ENCODE assay signal across 17 mouse cellular contexts in the genomic region with DNA sequence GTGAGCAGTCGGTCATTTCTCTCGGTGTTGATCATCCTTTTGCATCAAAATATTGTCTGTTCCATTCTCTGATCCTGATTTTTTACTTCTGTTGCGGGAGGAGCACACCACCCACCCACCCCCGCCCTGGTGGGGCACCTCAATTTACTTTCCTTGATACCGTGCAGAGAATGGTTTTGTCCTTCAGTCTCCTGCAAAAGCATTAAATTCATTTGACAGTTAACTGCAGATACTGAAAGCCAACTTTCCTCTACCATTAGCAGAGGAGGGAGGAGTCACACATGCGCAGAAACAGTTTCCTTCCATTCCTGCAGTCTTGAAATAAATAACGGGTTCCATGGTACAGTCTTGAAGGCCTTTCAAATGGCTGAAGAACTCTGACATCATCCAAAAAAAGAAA. TPM values are rescaled to one million over a fixed set of nuclear protein-coding genes. Genes with fewer than 3 reads are reported as not detected.
DNase-seq lines count a peak whose midpoint lies in the region; ATAC-seq and TF ChIP-seq lines count a peak whose summit lies in the region.
"Had no signal": no experiment of that assay in that cellular context is flagged by ENCODE, and none has a peak within 500 bp of the region (broad histone marks: within the 10 kb centered on the region; RNA-seq: fewer than 3 reads in every experiment).

No protein-coding gene starts in this region.

- H3K4me2 ChIP-seq in stomach, embryonic 14.5 days (replicated peaks; ENCODE audit: low read depth, low read length) = peak overlapping the region; percentile 13; the same call in 1 of the 2 replicates
- H3K4me2 ChIP-seq in stomach, postnatal 0 days (replicated peaks; ENCODE audit: low read depth) = no peak overlapping the region
- peak overlapping the region; percentile 43 for H3K4me2 ChIP-seq in midbrain, embryonic 12.5 days (replicated peaks)
- H3K4me2 ChIP-seq in neural tube, embryonic 15.5 days = peak overlapping the region; percentile 17; the same call in 1 of the 2 replicates
- H3K4me2 ChIP-seq: limb, embryonic 15.5 days had no signal

- H3K27ac ChIP-seq in stomach, embryonic 14.5 days (ENCODE audit: low read length) = no peak overlapping the region
- no peak overlapping the region for H3K27ac ChIP-seq in stomach, postnatal 0 days (replicated peaks)
- H3K27ac ChIP-seq in hindbrain, embryonic 10.5 days = peak overlapping the region; percentile 82
- H3K27ac ChIP-seq in midbrain, embryonic 12.5 days (replicated peaks) = peak overlapping the region; percentile 74
- peak overlapping the region; percentile 64 for H3K27ac ChIP-seq in neural tube, embryonic 15.5 days (replicated peaks)
- H3K27ac ChIP-seq: limb, embryonic 15.5 days had no signal

- H3K4me1 ChIP-seq in stomach, embryonic 14.5 days (ENCODE audit: control insufficient read depth, insufficient read depth, low read length) = 0 out of 2 replicates have a peak, but pooled peaks cover 8% of the 10 kb centered on the region
- H3K4me1 ChIP-seq in stomach, postnatal 0 days (replicated peaks; ENCODE audit: control insufficient read depth, insufficient read depth) = no peaks in the 10 kb centered on the region; the same call in 1 of the 2 replicates
- peaks cover 59% of the 10 kb centered on the region for H3K4me1 ChIP-seq in hindbrain, embryonic 10.5 days (replicated peaks)
- H3K4me1 ChIP-seq in midbrain, embryonic 12.5 days = peaks cover 40% of the 10 kb centered on the region
- peaks cover 20% of the 10 kb centered on the region; the same call in 1 of the 2 replicates for H3K4me1 ChIP-seq in neural tube, embryonic 15.5 days

- DNase-seq in stomach, postnatal 0 days (ENCODE audit: low spot score) = no peak
- DNase-seq in hindbrain, embryonic 10.5 days (ENCODE audit: low spot score) = no peak
- DNase-seq in left cerebral cortex, postnatal 36 days (ENCODE audit: low spot score in 2 of 2) = no peak
- no peak for DNase-seq in left cerebral cortex, adult 18-20 months (ENCODE audit: low spot score in 2 of 2)
- no peak for DNase-seq in cerebellum, adult 18-20 months
- DNase-seq: cerebellum, adult 2 months; kidney, adult 9 months; lung, adult 18-20 months; thymus, postnatal 4 days had no signal

- TF ChIP-seq EP300 in stomach, postnatal 0 days (optimal IDR thresholded peaks at IDR 0.05) = no peak

- H3K4me3 ChIP-seq in stomach, embryonic 14.5 days (ENCODE audit: low read depth, low read length) = no peak overlapping the region
- no peak overlapping the region for H3K4me3 ChIP-seq in stomach, postnatal 0 days (ENCODE audit: low read depth, low read length)
- peak overlapping the region; percentile 34 for H3K4me3 ChIP-seq in hindbrain, embryonic 10.5 days
- H3K4me3 ChIP-seq in midbrain, embryonic 12.5 days = peak overlapping the region; percentile 17; the same call in 1 of the 2 replicates
- H3K4me3 ChIP-seq in neural tube, embryonic 15.5 days (replicated peaks) = no peak overlapping the region
- H3K4me3 ChIP-seq: heart, embryonic 12.5 days; limb, embryonic 15.5 days had no signal

- intact Hi-C loops in left cerebral cortex, postnatal 36 days (cut with DNase I) = no loop called here

- no peaks in the 10 kb centered on the region for H3K27me3 ChIP-seq in stomach, embryonic 14.5 days (ENCODE audit: control insufficient read depth, insufficient read depth, low read length)
- H3K27me3 ChIP-seq in stomach, postnatal 0 days (ENCODE audit: control insufficient read depth, insufficient read depth, low read length) = no peaks in the 10 kb centered on the region
- no peaks in the 10 kb centered on the region for H3K27me3 ChIP-seq in hindbrain, embryonic 10.5 days (ENCODE audit: insufficient read depth, poor library complexity, severe bottlenecking)
- peaks cover 10% of the 10 kb centered on the region; the same call in 1 of the 2 replicates for H3K27me3 ChIP-seq in midbrain, embryonic 12.5 days
- 0 out of 2 replicates have a peak, but pooled peaks cover 2% of the 10 kb centered on the region for H3K27me3 ChIP-seq in neural tube, embryonic 15.5 days (replicated peaks)
- H3K27me3 ChIP-seq: heart, embryonic 12.5 days; limb, embryonic 15.5 days had no signal

- H3K9me3 ChIP-seq in stomach, embryonic 14.5 days (ENCODE audit: control insufficient read depth, low read depth, low read length) = no peaks in the 10 kb centered on the region
- H3K9me3 ChIP-seq in stomach, postnatal 0 days (ENCODE audit: control insufficient read depth, low read length) = no peaks in the 10 kb centered on the region
- no peaks in the 10 kb centered on the region for H3K9me3 ChIP-seq in hindbrain, embryonic 10.5 days
- 0 out of 2 replicates have a peak, but pooled peaks cover 3% of the 10 kb centered on the region for H3K9me3 ChIP-seq in midbrain, embryonic 12.5 days
- 0 out of 2 replicates have a peak, but pooled peaks cover 3% of the 10 kb centered on the region for H3K9me3 ChIP-seq in neural tube, embryonic 15.5 days (replicated peaks)
- H3K9me3 ChIP-seq: heart, embryonic 12.5 days; limb, embryonic 15.5 days had no signal

- no peaks in the 10 kb centered on the region for H3K36me3 ChIP-seq in stomach, embryonic 14.5 days (ENCODE audit: control insufficient read depth, insufficient read depth, low read length)
- H3K36me3 ChIP-seq in stomach, postnatal 0 days (ENCODE audit: control insufficient read depth, insufficient read depth, low read length) = no peaks in the 10 kb centered on the region
- no peaks in the 10 kb centered on the region for H3K36me3 ChIP-seq in hindbrain, embryonic 10.5 days
- no peaks in the 10 kb centered on the region for H3K36me3 ChIP-seq in midbrain, embryonic 12.5 days
- H3K36me3 ChIP-seq in neural tube, embryonic 15.5 days = no peaks in the 10 kb centered on the region
- H3K36me3 ChIP-seq: heart, embryonic 12.5 days; limb, embryonic 15.5 days had no signal

- TF ChIP-seq CTCF in stomach, postnatal 0 days (IDR thresholded peaks at IDR 0.05; ENCODE audit: low read depth) = no peak

- no peak overlapping the region for H3K9ac ChIP-seq in stomach, embryonic 14.5 days (replicated peaks; ENCODE audit: low read depth, low read length)
- H3K9ac ChIP-seq in stomach, postnatal 0 days (ENCODE audit: low read length) = no peak overlapping the region
- H3K9ac ChIP-seq in midbrain, embryonic 12.5 days (replicated peaks) = no peak overlapping the region
- no peak overlapping the region for H3K9ac ChIP-seq in neural tube, embryonic 15.5 days (replicated peaks)
- H3K9ac ChIP-seq: heart, embryonic 12.5 days; limb, embryonic 15.5 days had no signal

- WGBS in stomach, embryonic 14.5 days = 47% methylated on average over 7 of the region's 7 CpGs
- 49% methylated on average over 7 of the region's 7 CpGs for WGBS in stomach, postnatal 0 days
- 29% methylated on average over 7 of the region's 7 CpGs for WGBS in hindbrain, embryonic 10.5 days
- WGBS in midbrain, embryonic 12.5 days = 13% methylated on average over 7 of the region's 7 CpGs
- 12% methylated on average over 7 of the region's 7 CpGs for WGBS in neural tube, embryonic 15.5 days

- no peak for ATAC-seq in stomach, embryonic 14.5 days (ENCODE audit: insufficient number of reproducible peaks, insufficient read depth, low FRiP score, low read depth)
- no peak for ATAC-seq in stomach, postnatal 0 days (ENCODE audit: low FRiP score, low TSS enrichment)
- ATAC-seq in midbrain, embryonic 12.5 days (ENCODE audit: low FRiP score, low read depth) = peak; percentile 68
- ATAC-seq in neural tube, embryonic 15.5 days (ENCODE audit: low FRiP score) = no peak; the same call in 1 of the 2 replicates

RNA-seq across cellular contexts. Expression of gene Foxb1, which starts 46.4 kb away (rescaled TPM):
- polyA plus RNA-seq in stomach, embryonic 14.5 days (2014; fragmentation: Nextera tagmentation; extraction: Ambion mirVana) = not detected in 2 replicates
- 0.04 TPM in 1 of 2 replicates, not detected in the other for polyA plus RNA-seq in stomach, postnatal 0 days (2015; fragmentation: Nextera tagmentation; extraction: Ambion mirVana)
- polyA plus RNA-seq in hindbrain, embryonic 10.5 days (2016; fragmentation: Nextera tagmentation; extraction: Ambion mirVana) = 5.7 and 6.8 TPM in 2 replicates
- 7.3 and 8.0 TPM in 2 replicates for polyA plus RNA-seq in midbrain, embryonic 12.5 days (2016; fragmentation: Nextera tagmentation; extraction: Ambion mirVana)
- 4.7 and 7.4 TPM in 2 replicates for polyA plus RNA-seq in neural tube, embryonic 15.5 days (2015; fragmentation: Nextera tagmentation; extraction: Ambion mirVana)
- total RNA-seq in left cerebral cortex, postnatal 36 days (2021) = not detected
- total RNA-seq in left cerebral cortex, adult 18-20 months (2021) = under 1 TPM in 1 of 2 experiments, not detected in 1; 0.12 TPM
- total RNA-seq: gastrocnemius, adult 8-10 months; hematopoietic stem cell, adult 5-6 weeks; layer of hippocampus, adult 8-10 months had no signal
- polyA plus RNA-seq: heart, embryonic 12.5 days; limb, embryonic 15.5 days had no signal

Comparison
In these comparisons a context has a peak if more than half of its experiments do, and no peak if none do; other contexts are left out.
1. H3K27ac ChIP-seq: peak in hindbrain, embryonic 10.5 days (single experiment), midbrain, embryonic 12.5 days (single experiment) and neural tube, embryonic 15.5 days (single experiment); none in stomach, embryonic 14.5 days (single experiment) and stomach, postnatal 0 days (single experiment).
2. H3K4me3 ChIP-seq: peak in hindbrain, embryonic 10.5 days (single experiment) and midbrain, embryonic 12.5 days (single experiment); none in stomach, embryonic 14.5 days (single experiment), stomach, postnatal 0 days (single experiment) and neural tube, embryonic 15.5 days (single experiment).